ENCODE assay signal across 18 mouse cellular contexts in genomic region chr4:57565811-57566210, GRCm38 (mm10). TPM values are rescaled to one million over a fixed set of nuclear protein-coding genes. Genes with fewer than 3 reads are reported as not detected.
DNase-seq lines count a peak whose midpoint lies in the region; ATAC-seq and TF ChIP-seq lines count a peak whose summit lies in the region.
"Had no signal": no experiment of that assay in that cellular context is flagged by ENCODE, and none has a peak within 500 bp of the region (broad histone marks: within the 10 kb centered on the region; RNA-seq: fewer than 3 reads in every experiment).

No protein-coding gene starts in this region.

- TF ChIP-seq CTCF in hindbrain, postnatal 0 days (IDR thresholded peaks at IDR 0.05; ENCODE audit: low read depth), result peak; percentile 15; the same call in 1 of the 2 replicates
- peak; percentile 35; the same call in 1 of the 2 replicates for TF ChIP-seq CTCF in testis, adult 2 months (IDR thresholded peaks at IDR 0.05; ENCODE audit: control insufficient read depth, insufficient read depth, insufficient replicate concordance, low read depth, low read length)

- no peak overlapping the region for H3K4me3 ChIP-seq in hindbrain, postnatal 0 days (ENCODE audit: low read length)
- H3K4me3 ChIP-seq in hindbrain, embryonic 10.5 days, result no peak overlapping the region
- H3K4me3 ChIP-seq in testis, adult 2 months (ENCODE audit: control insufficient read depth, low read depth, low read length), result no peak overlapping the region
- H3K4me3 ChIP-seq in limb, embryonic 10.5 days, result no peak overlapping the region
- H3K4me3 ChIP-seq: embryonic facial prominence, embryonic 15.5 days; forebrain, embryonic 13.5 days; hindbrain, embryonic 12.5 days; limb, embryonic 13.5 days; neural tube, embryonic 15.5 days had no signal

- 58% methylated on average over 2 of the region's 2 CpGs for WGBS in hindbrain, postnatal 0 days
- WGBS in hindbrain, embryonic 10.5 days, result 66% methylated on average over 2 of the region's 2 CpGs
- 51% methylated on average over 2 of the region's 2 CpGs for WGBS in limb, embryonic 10.5 days

- no peaks in the 10 kb centered on the region for H3K9me3 ChIP-seq in hindbrain, postnatal 0 days (ENCODE audit: low read length)
- no peaks in the 10 kb centered on the region for H3K9me3 ChIP-seq in hindbrain, embryonic 10.5 days
- no peaks in the 10 kb centered on the region for H3K9me3 ChIP-seq in limb, embryonic 10.5 days (replicated peaks)
- H3K9me3 ChIP-seq: embryonic facial prominence, embryonic 15.5 days; forebrain, embryonic 13.5 days; hindbrain, embryonic 12.5 days; limb, embryonic 13.5 days; neural tube, embryonic 15.5 days had no signal

- no peak overlapping the region for H3K4me2 ChIP-seq in hindbrain, postnatal 0 days (ENCODE audit: low read depth, low read length)
- H3K4me2 ChIP-seq: embryonic facial prominence, embryonic 15.5 days; forebrain, embryonic 13.5 days; hindbrain, embryonic 12.5 days; limb, embryonic 13.5 days; neural tube, embryonic 15.5 days had no signal

- H3K27ac ChIP-seq in hindbrain, postnatal 0 days, result no peak overlapping the region
- H3K27ac ChIP-seq in hindbrain, embryonic 10.5 days, result no peak overlapping the region
- no peak overlapping the region for H3K27ac ChIP-seq in testis, adult 2 months (ENCODE audit: control insufficient read depth, insufficient read depth, low read depth, low read length)
- H3K27ac ChIP-seq in limb, embryonic 10.5 days, result no peak overlapping the region
- H3K27ac ChIP-seq: embryonic facial prominence, embryonic 15.5 days; forebrain, embryonic 13.5 days; hindbrain, embryonic 12.5 days; limb, embryonic 13.5 days; neural tube, embryonic 15.5 days had no signal

- no peak overlapping the region for H3K9ac ChIP-seq in hindbrain, postnatal 0 days (replicated peaks; ENCODE audit: low read length)
- H3K9ac ChIP-seq: embryonic facial prominence, embryonic 15.5 days; forebrain, embryonic 13.5 days; hindbrain, embryonic 12.5 days; limb, embryonic 13.5 days; neural tube, embryonic 15.5 days had no signal

- no peak for ATAC-seq in hindbrain, postnatal 0 days
- ATAC-seq: forebrain, embryonic 13.5 days had no signal

- H3K27me3 ChIP-seq in hindbrain, postnatal 0 days (ENCODE audit: insufficient read depth, low read length), result no peaks in the 10 kb centered on the region
- H3K27me3 ChIP-seq in hindbrain, embryonic 10.5 days (ENCODE audit: insufficient read depth, poor library complexity, severe bottlenecking), result peaks cover 39% of the 10 kb centered on the region
- H3K27me3 ChIP-seq in testis, adult 2 months (ENCODE audit: control insufficient read depth, insufficient read depth, low read length), result no peaks in the 10 kb centered on the region
- peaks cover 15% of the 10 kb centered on the region for H3K27me3 ChIP-seq in limb, embryonic 10.5 days (ENCODE audit: low read depth, poor library complexity, severe bottlenecking)
- H3K27me3 ChIP-seq: embryonic facial prominence, embryonic 15.5 days; limb, embryonic 13.5 days had no signal

- DNase-seq in hindbrain, postnatal 0 days (ENCODE audit: low spot score), result no peak
- no peak for DNase-seq in hindbrain, embryonic 10.5 days (ENCODE audit: low spot score)
- no peak for DNase-seq in testis, postnatal 14 days (ENCODE audit: low spot score)
- DNase-seq in T-cell, adult 2 months (ENCODE audit: low spot score), result peak; percentile 1
- no peak for DNase-seq in right cerebral cortex, postnatal 14 days
- DNase-seq in limb, embryonic 10.5 days (ENCODE audit: low spot score), result no peak
- DNase-seq: adrenal gland, postnatal 36 days; kidney, adult 11 months; kidney, postnatal 36 days; layer of hippocampus, postnatal 36 days; right cerebral cortex, adult 18-20 months had no signal

- no peak for TF ChIP-seq POLR2A in testis, adult 2 months (IDR thresholded peaks at IDR 0.05; ENCODE audit: control insufficient read depth, low read depth, low read length)

- no peaks in the 10 kb centered on the region for H3K36me3 ChIP-seq in hindbrain, postnatal 0 days (ENCODE audit: insufficient read depth, low read length)
- H3K36me3 ChIP-seq in hindbrain, embryonic 10.5 days, result no peaks in the 10 kb centered on the region
- no peaks in the 10 kb centered on the region for H3K36me3 ChIP-seq in testis, adult 2 months (ENCODE audit: control insufficient read depth, insufficient read depth, low read length)
- H3K36me3 ChIP-seq in limb, embryonic 10.5 days, result no peaks in the 10 kb centered on the region
- H3K36me3 ChIP-seq: embryonic facial prominence, embryonic 15.5 days; hindbrain, embryonic 12.5 days; limb, embryonic 13.5 days; neural tube, embryonic 15.5 days had no signal

- peaks cover 9% of the 10 kb centered on the region for H3K4me1 ChIP-seq in hindbrain, postnatal 0 days (ENCODE audit: insufficient read depth, low read length)
- peaks cover 21% of the 10 kb centered on the region for H3K4me1 ChIP-seq in hindbrain, embryonic 10.5 days (replicated peaks)
- H3K4me1 ChIP-seq in testis, adult 2 months (ENCODE audit: control insufficient read depth, insufficient read depth, low read length), result peaks cover 9% of the 10 kb centered on the region
- H3K4me1 ChIP-seq in limb, embryonic 10.5 days, result peaks cover 44% of the 10 kb centered on the region

RNA-seq across cellular contexts. Expression of gene Pakap, which starts 2.2 kb away (rescaled TPM):
- total RNA-seq in hindbrain, postnatal 0 days (2014; rRNA removed), result 7.5 and 9.7 TPM in 2 replicates
- polyA plus RNA-seq in hindbrain, postnatal 0 days (2015; fragmentation: Nextera tagmentation; extraction: Ambion mirVana), result 13.1 and 14.3 TPM in 2 replicates
- polyA plus RNA-seq in hindbrain, embryonic 10.5 days (2016; fragmentation: Nextera tagmentation; extraction: Ambion mirVana), result 25.3 and 32.6 TPM in 2 replicates
- polyA plus RNA-seq in testis, adult 2 months (2012; rRNA removed), result 0.96 and 2.1 TPM in 2 replicates
- polyA plus RNA-seq in limb, embryonic 10.5 days (2016; fragmentation: Nextera tagmentation; extraction: Ambion mirVana), result 24.6 and 39.4 TPM in 2 replicates
- total RNA-seq: megakaryocyte-erythroid progenitor cell, adult 5-6 weeks had no signal
